Mouse (Mus musculus): ENCODE measurements around the gene Lurap1l.

Gene Lurap1l

GRCm38 (mm10) chr4:80910481-80910870, at the start of gene Lurap1l:
Gene Lurap1l (plus strand): TSS chr4:80910646.
- DNase-seq (ENCODE audit: low spot score in 2 of 2): peak; percentile 46 to 67

- no peak for DNase-seq (ENCODE audit: low spot score in 2 of 2)
Observed at GRCm38 (mm10) chr4:80862962-80863361, 47.5 kb upstream of the Lurap1l start.

GRCm38 (mm10) chr4:80863906-80864305, 46.5 kb upstream of the Lurap1l start:
- DNase-seq (ENCODE audit: low spot score in 2 of 2): no peak

- DNase-seq (ENCODE audit: low spot score in 2 of 2): peak in 1 of 2 experiments; percentile 5
Observed at GRCm38 (mm10) chr4:80864511-80864922, 45.9 kb upstream of the Lurap1l start.

DNA sequence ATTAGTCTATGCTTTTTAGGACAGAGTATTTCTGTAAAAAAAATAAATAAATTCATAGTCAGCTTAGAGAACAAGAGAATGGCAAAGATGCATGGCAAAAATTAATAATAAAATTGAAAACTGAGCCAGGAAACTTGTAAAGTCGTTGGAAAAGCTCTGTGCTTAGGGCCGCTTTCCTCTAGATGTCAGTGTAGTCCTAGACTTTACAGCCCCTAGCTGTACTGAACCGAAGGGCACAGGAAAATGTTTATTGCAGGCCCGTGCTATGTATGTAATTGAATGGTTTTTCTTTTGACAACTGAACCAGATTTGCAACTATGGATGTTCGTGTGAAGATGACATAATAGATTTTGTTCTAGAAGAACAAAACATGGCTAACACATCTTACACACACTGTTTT, 44.4 kb upstream of the Lurap1l start:
- no peak for DNase-seq (ENCODE audit: low spot score in 2 of 2)

- no peak for DNase-seq (ENCODE audit: low spot score in 2 of 2)
Observed at GRCm38 (mm10) chr4:80869598-80869997, 40.8 kb upstream of the Lurap1l start.

DNA sequence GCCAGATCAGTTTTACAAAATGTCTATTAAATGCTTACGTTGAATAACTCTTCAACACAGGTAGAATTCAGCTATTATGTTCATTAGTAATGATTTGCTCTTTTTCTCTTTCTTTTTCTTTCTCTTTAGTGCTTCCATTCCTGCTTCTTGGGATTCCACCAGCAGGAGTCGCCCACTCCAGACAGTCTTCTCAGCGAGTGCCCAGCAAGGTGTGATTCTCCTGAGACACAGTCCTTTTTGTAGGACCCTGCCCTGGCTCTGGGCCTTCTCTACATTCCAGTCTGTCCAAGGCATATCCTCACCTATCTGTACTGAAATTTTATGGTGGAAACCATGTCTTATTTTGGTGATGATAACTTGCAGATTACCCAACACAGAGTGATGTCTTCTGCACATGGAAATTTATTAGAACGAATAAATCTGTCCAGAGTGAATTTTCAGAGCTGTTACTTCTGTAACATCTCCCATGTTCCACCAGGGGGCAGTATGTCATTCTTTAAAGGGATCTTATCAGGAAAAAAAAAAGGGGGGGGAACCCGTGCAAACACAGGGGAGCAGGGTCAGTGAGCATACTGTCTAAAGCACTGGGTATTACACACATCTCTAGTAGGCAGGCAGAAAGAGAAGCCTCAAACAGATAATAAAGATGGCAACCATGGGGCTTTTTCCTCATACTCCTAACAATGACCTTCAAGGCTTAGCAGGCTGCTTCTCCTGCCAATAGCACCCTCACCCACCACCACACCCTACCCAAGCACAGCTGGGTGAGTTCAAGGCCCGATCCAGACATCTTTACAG, 37.4 kb upstream of the Lurap1l start:
- DNase-seq (ENCODE audit: low spot score in 2 of 2): no peak

GRCm38 (mm10) chr4:80874121-80874859, 36.2 kb upstream of the Lurap1l start:
- DNase-seq (ENCODE audit: low spot score in 2 of 2): no peak

- no peak for DNase-seq (ENCODE audit: low spot score in 2 of 2)
Observed at GRCm38 (mm10) chr4:80875055-80875454, 35.4 kb upstream of the Lurap1l start.

DNA sequence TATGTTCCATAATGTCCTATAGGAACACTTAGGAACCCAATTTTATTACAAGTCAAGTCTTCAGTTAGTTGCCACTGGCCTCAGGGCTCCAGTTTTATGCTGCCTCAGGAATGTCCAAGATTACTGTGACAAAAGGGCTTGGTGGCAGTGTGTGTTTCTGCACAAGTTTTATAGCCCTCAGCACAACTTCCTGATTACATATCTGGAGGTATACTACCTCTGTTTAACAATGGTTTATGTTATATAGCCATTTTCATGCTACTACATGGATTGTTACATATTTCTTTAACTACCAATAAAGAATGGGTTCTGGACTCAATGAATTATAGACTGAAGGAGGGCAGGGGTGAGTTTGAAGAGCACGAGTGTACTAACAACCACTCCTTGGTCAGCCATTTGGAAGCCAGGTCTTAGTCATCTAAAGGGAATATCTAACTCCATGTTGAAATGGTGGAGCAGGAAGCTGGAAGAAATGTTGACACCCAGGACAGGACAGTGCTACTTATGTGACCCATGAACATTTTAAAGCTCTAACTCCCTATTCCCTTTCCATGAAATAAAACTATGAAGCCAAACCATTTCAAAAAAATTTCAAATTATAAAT, 28.3 kb upstream of the Lurap1l start:
- no peak for DNase-seq (ENCODE audit: low spot score in 2 of 2)

GRCm38 (mm10) chr4:80886631-80887030, 23.8 kb upstream of the Lurap1l start:
- peak in 1 of 2 experiments; percentile 7 for DNase-seq (ENCODE audit: low spot score in 2 of 2)

DNA sequence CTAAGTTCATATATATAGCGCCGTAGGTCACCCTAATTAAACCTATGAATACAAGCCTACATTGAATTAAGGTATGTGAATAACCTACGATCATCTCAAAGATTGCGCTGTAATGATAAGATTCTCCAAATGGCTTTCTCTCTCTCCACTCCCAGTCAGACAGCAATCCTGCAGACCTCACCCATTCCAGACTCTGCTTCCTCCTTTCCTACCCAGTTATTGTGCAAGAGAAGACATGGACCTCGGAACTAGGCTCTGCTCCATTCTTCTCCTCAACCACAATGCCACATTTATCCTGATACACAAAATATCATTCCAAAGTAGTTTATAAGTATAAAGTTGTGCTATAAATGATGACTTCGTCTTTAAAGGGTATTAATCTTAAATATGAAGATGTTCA, 19.4 kb upstream of the Lurap1l start:
- DNase-seq (ENCODE audit: low spot score in 2 of 2): no peak

GRCm38 (mm10) chr4:80895278-80895894, 15.1 kb upstream of the Lurap1l start:
- DNase-seq (ENCODE audit: low spot score in 2 of 2): no peak

- DNase-seq (ENCODE audit: low spot score in 2 of 2): no peak
Observed at GRCm38 (mm10) chr4:80906726-80907125, 3.7 kb upstream of the Lurap1l start.

- no peak for DNase-seq (ENCODE audit: low spot score in 2 of 2)
Observed at GRCm38 (mm10) chr4:80907973-80908372, 2.5 kb upstream of the Lurap1l start.

GRCm38 (mm10) chr4:80908902-80909301, 1.5 kb upstream of the Lurap1l start:
- DNase-seq (ENCODE audit: low spot score in 2 of 2): no peak

DNA sequence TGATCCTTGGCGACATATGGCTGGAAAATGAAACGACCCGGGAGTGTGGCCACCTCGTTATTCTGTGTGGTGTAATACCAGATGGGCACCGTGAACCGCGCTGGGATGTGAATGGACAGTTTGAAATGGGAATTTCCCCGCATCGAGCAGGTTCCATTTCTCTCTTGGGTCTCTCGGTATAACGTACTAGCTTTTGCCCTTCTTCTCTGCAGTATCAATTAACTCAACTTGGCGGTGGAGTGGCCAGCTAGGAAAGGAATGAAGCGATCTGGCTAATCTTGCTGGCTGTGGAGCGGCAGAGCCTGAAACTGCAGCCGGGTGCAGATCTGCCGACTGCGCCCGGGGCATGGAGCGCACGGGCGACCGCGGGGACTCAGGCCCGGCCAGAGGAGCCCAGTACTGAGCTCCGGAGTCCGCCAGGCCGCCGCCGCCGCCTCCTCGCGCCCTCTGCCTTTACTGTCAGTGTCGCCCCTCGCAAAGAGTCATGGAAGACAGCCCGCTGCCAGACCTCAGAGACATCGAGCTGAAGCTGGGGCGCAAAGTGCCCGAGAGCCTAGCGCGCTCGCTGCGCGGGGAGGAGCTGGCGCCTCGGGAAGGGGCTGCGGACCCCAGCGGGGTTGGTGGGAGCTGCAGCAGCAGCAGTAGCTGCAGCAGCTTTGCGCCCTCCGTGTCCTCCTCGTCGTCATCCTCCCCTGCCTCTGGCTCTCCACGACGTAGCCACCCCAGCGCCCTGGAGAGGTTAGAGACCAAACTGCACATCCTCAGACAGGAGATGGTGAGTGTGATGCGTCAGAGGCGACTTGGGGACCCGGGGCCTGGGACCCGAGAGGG, 640 bp downstream of the Lurap1l start:
- peak; percentile 25 to 38 for DNase-seq (ENCODE audit: low spot score in 2 of 2)

- DNase-seq (ENCODE audit: low spot score in 2 of 2): peak; percentile 75 to 86
Observed at GRCm38 (mm10) chr4:80911706-80912540, 1.5 kb downstream of the Lurap1l start.

- no peak for DNase-seq (ENCODE audit: low spot score in 2 of 2)
Observed at GRCm38 (mm10) chr4:80915211-80915610, 4.8 kb downstream of the Lurap1l start.

DNA sequence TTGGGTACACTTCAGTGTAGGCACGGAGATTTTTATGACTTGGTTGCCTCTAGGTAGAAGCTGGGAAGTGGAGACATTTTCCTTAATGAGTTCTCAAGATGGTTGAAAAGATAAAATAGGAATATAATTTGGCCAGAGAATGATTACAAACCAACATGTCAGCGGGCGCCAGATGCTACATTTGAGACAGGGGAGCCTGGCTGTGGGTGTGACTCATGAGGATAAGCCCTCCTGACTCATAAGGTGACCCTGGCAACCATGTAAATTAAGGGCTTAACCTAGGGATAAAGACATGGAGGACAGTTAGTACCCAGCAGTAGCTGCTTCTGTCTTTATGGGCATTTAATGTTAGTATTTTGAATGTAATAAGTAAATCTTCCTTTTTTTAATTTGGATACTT, 6.2 kb downstream of the Lurap1l start:
- no peak for DNase-seq (ENCODE audit: low spot score in 2 of 2)
